Mouse (Mus musculus) intestine, embryonic 15.5 days (tissue): ENCODE measurements at regions not wholly inside any gene's neighbourhood (a gene's known extent, or its start where the extent isn't known, plus 50 kb on each side); places are given as distances from the start of the nearest gene placed in this dataset.

Experiments
- ATAC-seq: fragments of 200-750 bp; cut with Nextera tagmentation; 2 replicates; pipeline ENCODE4 v1.8.0; 2017; ENCODE audit warnings: moderate TSS enrichment, moderate library complexity
- H3K27ac ChIP-seq: fragments of 300-500 bp; sonication (generic); 2 replicates; pipeline ENCODE4 v1.5.1; 2015; ENCODE audit warnings: mild to moderate bottlenecking, inconsistent platforms
- H3K27me3 ChIP-seq: fragments of 300-500 bp; sonication (generic); replicated peaks from 2 replicates; pipeline ENCODE4 v1.6.1; 2015; ENCODE audit warnings: inconsistent platforms
- H3K36me3 ChIP-seq: fragments of 300-500 bp; sonication (generic); 2 replicates; pipeline ENCODE4 v1.6.1; 2015; ENCODE audit warnings: inconsistent platforms
- H3K4me1 ChIP-seq: fragments of 300-500 bp; sonication (generic); replicated peaks from 2 replicates; pipeline ENCODE4 v1.6.1; 2015; ENCODE audit warnings: inconsistent platforms
- H3K4me2 ChIP-seq: fragments of 300-500 bp; sonication (generic); replicated peaks from 2 replicates; pipeline ENCODE4 v1.6.1; 2015; ENCODE audit warnings: mild to moderate bottlenecking, inconsistent platforms
- H3K4me3 ChIP-seq: fragments of 300-500 bp; sonication (generic); replicated peaks from 2 replicates; pipeline ENCODE4 v1.5.1; 2015; ENCODE audit warnings: inconsistent platforms
- H3K9ac ChIP-seq: fragments of 300-500 bp; sonication (generic); 2 replicates; pipeline ENCODE4 v1.6.1; 2015; ENCODE audit warnings: inconsistent platforms
- H3K9me3 ChIP-seq: fragments of 300-500 bp; sonication (generic); 2 replicates; pipeline ENCODE4 v1.6.1; 2016; ENCODE audit warnings: inconsistent platforms
- WGBS: fragments of 180-500 bp; shearing (Covaris S2); methylation state at CpG from one replicate; pipeline ENCODE4 v1.1.7; 2015; 5-methylcytosine and 5-hydroxymethylcytosine counted together

DNA sequence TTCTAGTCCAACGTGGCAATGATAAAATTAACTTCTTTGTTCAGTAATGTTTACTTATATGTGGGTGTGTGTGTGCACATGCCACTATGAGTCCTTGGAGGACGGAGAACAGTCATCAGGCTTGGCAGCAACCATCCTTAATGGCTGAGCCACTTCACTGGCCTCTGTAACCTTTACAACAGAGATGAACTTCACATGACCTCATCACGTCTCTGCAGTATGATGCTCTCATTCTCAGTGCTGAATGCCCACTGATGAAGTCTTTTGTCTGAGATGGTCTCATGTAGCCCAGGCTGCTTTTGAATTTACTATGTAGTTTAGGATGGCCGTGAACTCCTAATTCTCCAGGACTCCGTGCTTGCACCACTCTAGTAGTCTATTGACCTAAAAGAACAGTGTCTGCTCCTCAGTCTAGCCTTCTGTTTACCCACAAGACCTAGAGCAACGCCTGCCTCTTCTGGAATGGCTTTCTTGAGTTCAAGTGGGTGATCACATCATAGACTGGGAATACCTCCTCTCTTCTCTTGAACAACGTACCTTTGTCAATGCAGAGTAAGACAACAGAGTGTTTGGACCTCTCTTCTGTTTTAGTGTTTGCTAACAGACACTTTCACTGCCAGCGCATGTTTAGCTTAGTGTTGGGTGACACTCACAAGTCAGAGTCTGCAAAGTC is 308.8 kb downstream of the 1810013L24Rik start:
- Histone ChIP-seq H3K9ac (no peak overlapping the region), H3K9me3 (no peaks in the 10 kb centered on the region), H3K4me1 (no peaks in the 10 kb centered on the region), H3K4me2 (no peak overlapping the region), H3K27me3 (no peaks in the 10 kb centered on the region), H3K27ac (no peak overlapping the region), H3K36me3 (no peaks in the 10 kb centered on the region), H3K4me3 (no peak overlapping the region)
- 43% methylated on average over 8 of the region's 8 CpGs for WGBS
- ATAC-seq: no peak

- H3K9me3 ChIP-seq: no peaks in the 10 kb centered on the region
- no peaks in the 10 kb centered on the region for H3K27me3 ChIP-seq
- H3K4me1 ChIP-seq: no peaks in the 10 kb centered on the region
- H3K4me2 ChIP-seq: no peak overlapping the region
- 67% methylated on average over 3 of the region's 3 CpGs for WGBS
- no peaks in the 10 kb centered on the region for H3K36me3 ChIP-seq
- no peak for ATAC-seq
- no peak overlapping the region for H3K9ac ChIP-seq
- no peak overlapping the region for H3K27ac ChIP-seq
- no peak overlapping the region for H3K4me3 ChIP-seq
These were observed 309.5 kb downstream of the 1810013L24Rik start for GRCm38 (mm10) chr16:9139405-9139804.

DNA sequence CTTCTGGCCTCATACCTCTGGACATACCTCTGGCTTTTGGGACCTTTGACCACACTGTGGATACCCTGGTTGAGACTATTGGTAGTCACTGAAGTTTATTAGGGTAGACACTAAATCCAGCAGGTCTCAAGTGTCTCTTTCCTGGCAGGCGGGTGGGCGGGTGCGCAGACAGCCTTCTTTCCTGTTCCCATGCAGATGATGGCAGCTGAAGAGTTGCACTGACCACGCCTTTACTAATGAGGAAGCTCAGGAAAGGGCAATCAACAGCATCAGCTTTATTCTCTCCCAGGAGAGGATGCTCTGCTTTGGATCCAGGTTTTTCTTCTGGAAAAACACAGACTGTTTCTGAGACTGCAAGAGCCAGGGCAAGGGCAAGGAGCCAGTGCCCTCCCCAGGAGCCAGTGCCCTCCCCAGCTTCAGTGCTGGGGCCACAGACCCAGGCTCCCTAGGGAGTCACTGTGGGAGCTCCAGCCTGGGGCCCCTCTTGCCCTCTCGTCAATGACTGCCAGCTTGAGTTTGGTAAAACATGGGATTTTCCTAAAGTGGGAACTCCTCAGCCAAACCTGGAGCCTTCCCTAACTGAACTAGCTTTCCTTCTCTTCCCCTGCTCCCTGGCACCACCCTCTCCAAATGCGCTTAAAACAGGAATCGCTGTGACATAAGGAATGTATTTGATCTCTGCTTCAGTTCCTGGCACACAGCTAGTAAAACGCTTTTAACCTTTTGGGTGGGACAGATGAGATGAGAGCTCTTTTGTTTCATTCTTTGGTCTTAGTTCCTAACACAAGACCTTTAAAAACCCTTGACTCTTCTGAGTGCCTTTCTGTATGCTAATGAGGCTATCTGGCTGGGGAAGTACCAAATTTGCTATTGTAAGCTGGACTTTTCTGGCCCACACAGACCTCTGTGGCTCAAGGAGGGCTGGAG is 319.6 kb downstream of the 1810013L24Rik start:
- no peak overlapping the region for H3K27ac ChIP-seq
- H3K4me1 ChIP-seq: no peaks in the 10 kb centered on the region
- no peak for ATAC-seq
- no peak overlapping the region for H3K4me2 ChIP-seq
- WGBS: 51% methylated on average over 8 of the region's 8 CpGs
- no peaks in the 10 kb centered on the region for H3K27me3 ChIP-seq
- no peaks in the 10 kb centered on the region for H3K9me3 ChIP-seq
- no peaks in the 10 kb centered on the region for H3K36me3 ChIP-seq
- H3K9ac ChIP-seq: no peak overlapping the region
- H3K4me3 ChIP-seq: no peak overlapping the region

DNA sequence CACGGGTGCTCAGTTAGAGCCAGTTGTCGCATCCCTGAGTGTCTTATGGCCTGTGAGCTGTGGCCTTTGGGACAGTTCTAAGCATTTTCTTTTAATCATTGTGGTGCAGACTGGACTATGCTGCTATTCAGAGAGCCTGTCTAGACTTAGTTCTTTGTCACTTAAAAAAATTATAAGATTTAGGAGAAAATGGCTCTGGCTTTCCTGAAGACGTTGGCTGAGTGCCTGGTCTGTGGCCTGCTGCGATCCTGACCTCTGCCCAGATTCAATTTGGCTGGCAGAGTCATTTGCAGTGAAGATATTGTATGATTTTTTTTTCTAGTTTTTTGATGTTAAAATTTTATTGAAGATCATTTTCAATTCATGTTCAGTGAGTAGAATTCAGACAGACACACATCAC is 322.0 kb downstream of the 1810013L24Rik start:
- no peak for ATAC-seq
- Histone ChIP-seq H3K27me3 (no peaks in the 10 kb centered on the region), H3K4me3 (no peak overlapping the region), H3K27ac (no peak overlapping the region), H3K4me1 (no peaks in the 10 kb centered on the region), H3K4me2 (no peak overlapping the region), H3K9ac (no peak overlapping the region), H3K36me3 (no peaks in the 10 kb centered on the region), H3K9me3 (no peaks in the 10 kb centered on the region)
- 72% methylated on average over 4 of the region's 4 CpGs for WGBS

DNA sequence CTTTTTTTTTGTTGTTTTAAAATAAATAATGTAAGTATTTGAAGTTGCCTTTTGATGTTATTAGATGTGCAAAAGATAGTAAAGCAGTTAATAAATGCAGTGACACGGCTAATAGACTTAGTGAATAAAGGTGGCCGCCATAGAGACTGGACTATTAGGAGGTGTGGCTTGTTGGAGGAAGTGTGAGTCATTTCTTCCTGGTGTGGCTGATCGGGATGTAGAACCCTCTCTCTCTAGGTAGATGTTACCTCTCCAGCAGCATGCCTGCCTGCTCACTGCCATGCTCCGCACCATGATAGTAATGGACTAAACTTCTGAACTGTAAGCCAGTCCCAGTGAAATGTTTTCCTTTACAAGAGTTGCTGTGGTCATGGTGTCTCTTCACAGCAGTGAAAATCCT is 323.6 kb downstream of the 1810013L24Rik start:
- no peak for ATAC-seq
- H3K27ac ChIP-seq: no peak overlapping the region
- no peak overlapping the region for H3K9ac ChIP-seq
- H3K4me1 ChIP-seq: no peaks in the 10 kb centered on the region
- no peak overlapping the region for H3K4me2 ChIP-seq
- H3K9me3 ChIP-seq: no peaks in the 10 kb centered on the region
- WGBS: 88% methylated on average over 4 of the region's 4 CpGs
- H3K36me3 ChIP-seq: no peaks in the 10 kb centered on the region
- no peaks in the 10 kb centered on the region for H3K27me3 ChIP-seq
- no peak overlapping the region for H3K4me3 ChIP-seq

DNA sequence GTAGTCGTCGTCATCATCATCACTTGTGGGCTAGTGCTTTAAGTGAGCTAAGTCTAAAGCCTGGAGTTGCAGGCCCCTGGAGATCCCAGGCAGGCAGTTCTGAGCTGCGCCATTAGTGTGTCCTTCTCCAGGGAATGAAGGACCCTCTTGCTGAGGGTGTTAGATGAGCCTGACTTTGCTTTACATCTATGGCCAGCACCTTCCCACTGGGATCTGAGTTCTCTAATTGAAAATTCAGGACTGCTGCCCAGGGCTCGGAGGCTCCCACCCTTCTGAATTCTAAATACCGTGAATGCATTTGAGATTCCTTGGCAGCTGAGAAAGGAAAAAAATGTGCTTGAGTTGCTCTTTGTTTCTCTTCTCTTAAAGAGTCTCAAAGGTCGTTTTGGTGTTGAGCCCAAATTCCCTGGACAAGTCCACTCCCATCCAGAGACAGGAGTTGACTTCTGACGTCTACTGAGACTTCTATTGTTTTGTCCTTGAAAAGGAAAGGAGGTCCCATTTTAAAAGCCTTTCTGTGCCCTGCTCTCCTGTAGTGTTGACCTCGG is 335.9 kb downstream of the 1810013L24Rik start:
- Histone ChIP-seq H3K27ac (no peak overlapping the region), H3K4me1 (no peaks in the 10 kb centered on the region), H3K4me2 (no peak overlapping the region), H3K9me3 (no peaks in the 10 kb centered on the region), H3K36me3 (no peaks in the 10 kb centered on the region), H3K9ac (no peak overlapping the region), H3K4me3 (no peak overlapping the region), H3K27me3 (no peaks in the 10 kb centered on the region)
- WGBS: 68% methylated on average over 8 of the region's 8 CpGs
- no peak for ATAC-seq

- no peak for ATAC-seq
- H3K27ac ChIP-seq: no peak overlapping the region
- no peaks in the 10 kb centered on the region for H3K27me3 ChIP-seq
- H3K9ac ChIP-seq: no peak overlapping the region
- no peaks in the 10 kb centered on the region for H3K4me1 ChIP-seq
- no peak overlapping the region for H3K4me2 ChIP-seq
- no peak overlapping the region for H3K4me3 ChIP-seq
- WGBS: 49% methylated on average over 3 of the region's 3 CpGs
- no peaks in the 10 kb centered on the region for H3K36me3 ChIP-seq
- H3K9me3 ChIP-seq: no peaks in the 10 kb centered on the region
These were observed 346.5 kb downstream of the 1810013L24Rik start for GRCm38 (mm10) chr16:9176402-9176801.

- H3K27ac ChIP-seq: no peak overlapping the region
- H3K4me3 ChIP-seq: no peak overlapping the region
- no peaks in the 10 kb centered on the region for H3K4me1 ChIP-seq
- no peaks in the 10 kb centered on the region for H3K27me3 ChIP-seq
- no peaks in the 10 kb centered on the region for H3K9me3 ChIP-seq
- ATAC-seq: no peak
- H3K9ac ChIP-seq: no peak overlapping the region
- no peaks in the 10 kb centered on the region for H3K36me3 ChIP-seq
- 30% methylated on average over 13 of the region's 13 CpGs for WGBS
- H3K4me2 ChIP-seq: no peak overlapping the region
These were observed 365.9 kb downstream of the 1810013L24Rik start for GRCm38 (mm10) chr16:9195821-9196220.

- Histone ChIP-seq H3K9me3 (no peaks in the 10 kb centered on the region), H3K4me2 (no peak overlapping the region), H3K27me3 (no peaks in the 10 kb centered on the region), H3K36me3 (no peaks in the 10 kb centered on the region), H3K9ac (no peak overlapping the region), H3K4me1 (no peaks in the 10 kb centered on the region), H3K4me3 (no peak overlapping the region), H3K27ac (no peak overlapping the region)
- 89% methylated on average over 1 of the region's 1 CpGs for WGBS
- no peak for ATAC-seq
These were observed 369.1 kb downstream of the 1810013L24Rik start for GRCm38 (mm10) chr16:9198903-9199532.

GRCm38 (mm10) chr16:9208602-9209001 is 378.7 kb downstream of the 1810013L24Rik start:
- Histone ChIP-seq H3K4me3 (no peak overlapping the region), H3K4me2 (no peak overlapping the region), H3K4me1 (no peaks in the 10 kb centered on the region), H3K36me3 (no peaks in the 10 kb centered on the region), H3K27me3 (no peaks in the 10 kb centered on the region), H3K9me3 (no peaks in the 10 kb centered on the region), H3K27ac (no peak overlapping the region), H3K9ac (no peak overlapping the region)
- no peak for ATAC-seq
- 82% methylated on average over 4 of the region's 4 CpGs for WGBS

- Histone ChIP-seq H3K9me3 (no peaks in the 10 kb centered on the region), H3K36me3 (no peaks in the 10 kb centered on the region), H3K27ac (no peak overlapping the region), H3K4me2 (no peak overlapping the region), H3K4me3 (no peak overlapping the region), H3K9ac (no peak overlapping the region), H3K27me3 (no peaks in the 10 kb centered on the region), H3K4me1 (no peaks in the 10 kb centered on the region)
- WGBS: 47% methylated on average over 6 of the region's 6 CpGs
- ATAC-seq: no peak
These were observed 381.6 kb downstream of the 1810013L24Rik start for GRCm38 (mm10) chr16:9211485-9211884.

DNA sequence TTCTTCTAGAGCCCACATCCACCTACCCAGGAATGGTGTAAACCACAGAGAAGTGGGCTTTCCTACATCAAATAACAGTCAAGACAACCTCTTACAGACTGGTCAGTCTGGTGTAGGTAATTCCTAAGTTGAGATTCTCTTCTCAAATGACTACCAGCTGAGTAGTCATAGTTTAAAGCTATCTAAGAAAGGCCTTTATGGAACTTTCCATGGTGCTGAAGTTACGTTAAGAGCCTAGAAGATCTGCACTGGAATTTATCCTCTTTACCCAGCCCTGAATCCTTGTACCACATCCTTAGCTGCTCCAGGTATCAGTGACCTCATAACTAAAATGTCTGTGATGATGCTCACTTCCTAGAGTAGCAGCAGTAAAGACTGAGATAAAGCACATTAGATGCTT is 385.2 kb downstream of the 1810013L24Rik start:
- Histone ChIP-seq H3K4me2 (no peak overlapping the region), H3K4me3 (no peak overlapping the region), H3K36me3 (no peaks in the 10 kb centered on the region), H3K9me3 (no peaks in the 10 kb centered on the region), H3K9ac (no peak overlapping the region), H3K27me3 (no peaks in the 10 kb centered on the region), H3K4me1 (no peaks in the 10 kb centered on the region), H3K27ac (no peak overlapping the region)
- 36% methylated on average over 1 of the region's 1 CpGs for WGBS
- no peak for ATAC-seq
